Mouse (Mus musculus) lung, postnatal 36 days (tissue): ENCODE data around the gene Cog2.

ENCODE experiments used
- DNase-seq: peaks from one replicate; pipeline ENCODE4 v3.0.0; 2022; ENCODE audit warnings: mixed read lengths

Gene Cog2

GRCm38 (mm10) chr8:124571732-124572429 lies 51.3 kb downstream of the Cog2 start:
- DNase-seq: no peak

- no peak for DNase-seq
Measured at GRCm38 (mm10) chr8:124572430-124572775, 51.8 kb downstream of the Cog2 start.

GRCm38 (mm10) chr8:124573552-124574340 lies 53.2 kb downstream of the Cog2 start:
- peak; percentile 93 for DNase-seq

GRCm38 (mm10) chr8:124575811-124576210 lies 55.2 kb downstream of the Cog2 start, which contains the start of gene Capn9:
TSS of gene Capn9 (plus strand) at chr8:124576111.
- DNase-seq: no peak

- DNase-seq: peak; percentile 32
Measured at GRCm38 (mm10) chr8:124576751-124577150, 56.2 kb downstream of the Cog2 start.

GRCm38 (mm10) chr8:124585718-124586425 lies 65.3 kb downstream of the Cog2 start:
- peak; percentile 36 for DNase-seq

GRCm38 (mm10) chr8:124586556-124586955 lies 66.0 kb downstream of the Cog2 start:
- peak; percentile 10 for DNase-seq

- DNase-seq: no peak
Measured at GRCm38 (mm10) chr8:124589393-124589792, 68.8 kb downstream of the Cog2 start.
